ENCODE assay signal across 9 mouse cellular contexts in the genomic region with DNA sequence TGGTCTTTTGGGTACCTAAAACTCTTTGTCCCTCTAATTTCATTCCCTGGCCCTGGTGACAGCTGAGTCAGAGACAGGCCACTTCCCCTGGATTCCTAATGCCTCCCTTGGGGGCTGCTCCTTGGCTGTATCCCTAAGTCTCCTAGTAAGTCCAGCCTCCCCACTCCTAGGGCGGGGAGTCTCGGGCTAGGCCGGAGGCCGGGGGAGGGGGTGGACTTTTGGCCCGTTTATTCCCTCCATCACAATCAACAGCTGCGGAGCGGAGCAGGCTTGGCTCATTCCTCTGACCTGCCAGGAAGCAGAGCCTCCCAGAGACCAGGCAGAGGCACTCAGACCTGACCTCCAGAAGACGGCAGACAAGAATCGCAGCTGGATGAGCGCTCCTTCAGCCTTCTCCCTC. TPM values are rescaled to one million over a fixed set of nuclear protein-coding genes. Genes with fewer than 3 reads are reported as not detected.
A peak's percentile ranks its signal among the peaks of the same experiment; 100 is the strongest.
DNase-seq lines count a peak whose midpoint lies in the region; ATAC-seq lines count a peak whose summit lies in the region.
"Had no signal": no experiment of that assay in that cellular context is flagged by ENCODE, and none has a peak within 500 bp of the region (broad histone marks: within the 10 kb centered on the region; RNA-seq: fewer than 3 reads in every experiment).

No protein-coding gene starts in this region.

- no peaks in the 10 kb centered on the region for H3K27me3 ChIP-seq in liver, embryonic 13.5 days
- H3K27me3 ChIP-seq in hindbrain, embryonic 13.5 days = no peaks in the 10 kb centered on the region

- peak; percentile 56 for DNase-seq in urinary bladder, postnatal 14 days (ENCODE audit: low spot score)
- no peak for DNase-seq in urinary bladder, postnatal 10 days (ENCODE audit: low spot score)
- peak; percentile 83 for DNase-seq in heart, postnatal 14 days
- no peak for DNase-seq in liver, embryonic 13.5 days
- DNase-seq in yolk sac, embryonic 10.5 days (ENCODE audit: low spot score) = peak; percentile 31
- no peak for DNase-seq in Muller cell, postnatal 12 days (ENCODE audit: inconsistent ontology term)
- no peak for DNase-seq in embryo, embryonic 9.5 days (ENCODE audit: extremely low spot score)
- DNase-seq: thymus, adult 2 months had no signal

- H3K4me3 ChIP-seq in liver, embryonic 13.5 days (replicated peaks) = no peak overlapping the region
- no peak overlapping the region for H3K4me3 ChIP-seq in hindbrain, embryonic 13.5 days

- peak overlapping the region; percentile 94 for H3K27ac ChIP-seq in liver, embryonic 13.5 days
- H3K27ac ChIP-seq in hindbrain, embryonic 13.5 days = no peak overlapping the region

- H3K4me1 ChIP-seq in liver, embryonic 13.5 days (replicated peaks) = peaks cover 49% of the 10 kb centered on the region
- H3K4me1 ChIP-seq in hindbrain, embryonic 13.5 days (replicated peaks) = peaks cover 11% of the 10 kb centered on the region

- H3K9me3 ChIP-seq in liver, embryonic 13.5 days (replicated peaks) = no peaks in the 10 kb centered on the region
- H3K9me3 ChIP-seq in hindbrain, embryonic 13.5 days = no peaks in the 10 kb centered on the region

- 72% methylated on average over 10 of the region's 10 CpGs for WGBS in liver, embryonic 13.5 days (ENCODE audit: insufficient replicate concordance)
- WGBS in hindbrain, embryonic 13.5 days = 79% methylated on average over 10 of the region's 10 CpGs

- peaks cover 41% of the 10 kb centered on the region for H3K36me3 ChIP-seq in liver, embryonic 13.5 days
- H3K36me3 ChIP-seq in hindbrain, embryonic 13.5 days = peaks cover 53% of the 10 kb centered on the region

- no peak overlapping the region for H3K9ac ChIP-seq in liver, embryonic 13.5 days
- H3K9ac ChIP-seq in hindbrain, embryonic 13.5 days = no peak overlapping the region

- intact Hi-C loops in heart, postnatal 14 days (cut with DNase I) = loop anchor here (10.0 kb wide), 1 partner anchor 817 kb away; the partner anchor contains the start of genes Mepce and Zcwpw1

- H3K4me2 ChIP-seq in liver, embryonic 13.5 days = no peak overlapping the region
- no peak overlapping the region for H3K4me2 ChIP-seq in hindbrain, embryonic 13.5 days

- ATAC-seq in liver, embryonic 13.5 days (ENCODE audit: low read depth) = no peak
- no peak for ATAC-seq in hindbrain, embryonic 13.5 days (ENCODE audit: low FRiP score)

RNA-seq across cellular contexts. Expression of gene Cldn15, which starts 1.2 kb away (rescaled TPM):
- 10 to 100 TPM in 1 of 2 experiments, 1 to 10 TPM in 1; 8.9 to 11.2 TPM for total RNA-seq in heart, postnatal 14 days (2021)
- 2.3 and 3.0 TPM in 2 replicates for polyA plus RNA-seq in liver, embryonic 13.5 days (2015; fragmentation: Nextera tagmentation; extraction: Ambion mirVana)
- 0.21 and 0.35 TPM in 2 replicates for polyA plus RNA-seq in hindbrain, embryonic 13.5 days (2015; fragmentation: Nextera tagmentation; extraction: Ambion mirVana)

RNA-seq across cellular contexts. Expression of gene Fis1, which starts 14.5 kb away (rescaled TPM):
- total RNA-seq in heart, postnatal 14 days (2021) = 100 to 1,000 TPM; 166 to 167 TPM
- polyA plus RNA-seq in liver, embryonic 13.5 days (2015; fragmentation: Nextera tagmentation; extraction: Ambion mirVana) = 190 and 196 TPM in 2 replicates
- polyA plus RNA-seq in hindbrain, embryonic 13.5 days (2015; fragmentation: Nextera tagmentation; extraction: Ambion mirVana) = 398 and 404 TPM in 2 replicates

RNA-seq across cellular contexts. Expression of gene Plod3, which starts 19.2 kb away (rescaled TPM):
- 10 to 100 TPM; 40.3 to 42.2 TPM for total RNA-seq in heart, postnatal 14 days (2021)
- polyA plus RNA-seq in liver, embryonic 13.5 days (2015; fragmentation: Nextera tagmentation; extraction: Ambion mirVana) = 12.8 and 13.7 TPM in 2 replicates
- polyA plus RNA-seq in hindbrain, embryonic 13.5 days (2015; fragmentation: Nextera tagmentation; extraction: Ambion mirVana) = 34.0 and 38.1 TPM in 2 replicates

RNA-seq across cellular contexts. Expression of gene Znhit1, which starts 20.2 kb away (rescaled TPM):
- total RNA-seq in heart, postnatal 14 days (2021) = 10 to 100 TPM; 50.4 to 54.9 TPM
- polyA plus RNA-seq in liver, embryonic 13.5 days (2015; fragmentation: Nextera tagmentation; extraction: Ambion mirVana) = 57.8 and 61.7 TPM in 2 replicates
- polyA plus RNA-seq in hindbrain, embryonic 13.5 days (2015; fragmentation: Nextera tagmentation; extraction: Ambion mirVana) = 107 and 109 TPM in 2 replicates

RNA-seq across cellular contexts. Expression of gene Vgf, which starts 58.6 kb away (rescaled TPM):
- not detected for total RNA-seq in heart, postnatal 14 days (2021)
- not detected in 2 replicates for polyA plus RNA-seq in liver, embryonic 13.5 days (2015; fragmentation: Nextera tagmentation; extraction: Ambion mirVana)
- 1.6 and 1.9 TPM in 2 replicates for polyA plus RNA-seq in hindbrain, embryonic 13.5 days (2015; fragmentation: Nextera tagmentation; extraction: Ambion mirVana)

Comparison
In these comparisons a context has a peak if more than half of its experiments do, and no peak if none do; other contexts are left out.
1. DNase-seq: peak in urinary bladder, postnatal 14 days (single experiment), heart, postnatal 14 days (2 of 2) and yolk sac, embryonic 10.5 days (single experiment); none in urinary bladder, postnatal 10 days (single experiment), liver, embryonic 13.5 days (single experiment), Muller cell, postnatal 12 days (single experiment) and embryo, embryonic 9.5 days (single experiment).